Mouse (Mus musculus) G1E-ER4 (cell line): ENCODE data around the gene Dnajb2. TPM values are rescaled to one million over a fixed set of nuclear protein-coding genes. Genes with fewer than 3 reads are reported as not detected.

ENCODE experiments used
- GATA1 ChIP-seq: IDR thresholded peaks from one replicate; pipeline ENCODE4 v1.8.0; 2012; ENCODE audit warnings: low read length, inconsistent platforms
- polyA plus RNA-seq: library from polyadenylated mRNA; stranded (reverse); fragments of >175 nt; gene quantifications from 2 replicates; pipeline ENCODE4 v1.2.3, GENCODE M21; 2012

Dnajb2 gene
- polyA plus RNA-seq, 1 experiment = 11.3 TPM

GRCm38 (mm10) chr1:75215785-75216184 lies 20.4 kb upstream of the Dnajb2 start:
- TF ChIP-seq GATA1 = no peak

- TF ChIP-seq GATA1 = peak; percentile 37
Observed at GRCm38 (mm10) chr1:75216797-75217585, 19.2 kb upstream of the Dnajb2 start.

- TF ChIP-seq GATA1 = no peak
Observed at GRCm38 (mm10) chr1:75217893-75218226, 18.3 kb upstream of the Dnajb2 start.

- TF ChIP-seq GATA1 = no peak
Observed at GRCm38 (mm10) chr1:75218227-75219001, 17.8 kb upstream of the Dnajb2 start.

- no peak for TF ChIP-seq GATA1
Observed at GRCm38 (mm10) chr1:75219078-75219477, 17.1 kb upstream of the Dnajb2 start.

GRCm38 (mm10) chr1:75219531-75219930 lies 16.7 kb upstream of the Dnajb2 start, which contains the start of gene Tuba4a:
Tuba4a (minus strand) TSS chr1:75219865.
- TF ChIP-seq GATA1 = no peak

- no peak for TF ChIP-seq GATA1
Observed at GRCm38 (mm10) chr1:75221538-75221937, 14.7 kb upstream of the Dnajb2 start.

GRCm38 (mm10) chr1:75222926-75223325 lies 13.3 kb upstream of the Dnajb2 start:
- TF ChIP-seq GATA1 = no peak

- TF ChIP-seq GATA1 = no peak
Observed at GRCm38 (mm10) chr1:75223532-75223931, 12.7 kb upstream of the Dnajb2 start.

- no peak for TF ChIP-seq GATA1
Observed at GRCm38 (mm10) chr1:75225473-75225872, 10.7 kb upstream of the Dnajb2 start.

- TF ChIP-seq GATA1 = no peak
Observed at GRCm38 (mm10) chr1:75226138-75226537, 10.1 kb upstream of the Dnajb2 start.

GRCm38 (mm10) chr1:75227653-75228052 lies 8.6 kb upstream of the Dnajb2 start:
- no peak for TF ChIP-seq GATA1

GRCm38 (mm10) chr1:75229158-75229557 lies 7.0 kb upstream of the Dnajb2 start:
- no peak for TF ChIP-seq GATA1

- TF ChIP-seq GATA1 = no peak
Observed at GRCm38 (mm10) chr1:75230335-75230994, 5.7 kb upstream of the Dnajb2 start.

- no peak for TF ChIP-seq GATA1
Observed at GRCm38 (mm10) chr1:75231224-75231623, 5.0 kb upstream of the Dnajb2 start.

GRCm38 (mm10) chr1:75231664-75232152 lies 4.5 kb upstream of the Dnajb2 start, which contains the start of gene A630095N17Rik:
A630095N17Rik (minus strand) TSS chr1:75232102.
- no peak for TF ChIP-seq GATA1
